Mouse (Mus musculus): ENCODE results near the gene Mog.

Mog gene

DNA sequence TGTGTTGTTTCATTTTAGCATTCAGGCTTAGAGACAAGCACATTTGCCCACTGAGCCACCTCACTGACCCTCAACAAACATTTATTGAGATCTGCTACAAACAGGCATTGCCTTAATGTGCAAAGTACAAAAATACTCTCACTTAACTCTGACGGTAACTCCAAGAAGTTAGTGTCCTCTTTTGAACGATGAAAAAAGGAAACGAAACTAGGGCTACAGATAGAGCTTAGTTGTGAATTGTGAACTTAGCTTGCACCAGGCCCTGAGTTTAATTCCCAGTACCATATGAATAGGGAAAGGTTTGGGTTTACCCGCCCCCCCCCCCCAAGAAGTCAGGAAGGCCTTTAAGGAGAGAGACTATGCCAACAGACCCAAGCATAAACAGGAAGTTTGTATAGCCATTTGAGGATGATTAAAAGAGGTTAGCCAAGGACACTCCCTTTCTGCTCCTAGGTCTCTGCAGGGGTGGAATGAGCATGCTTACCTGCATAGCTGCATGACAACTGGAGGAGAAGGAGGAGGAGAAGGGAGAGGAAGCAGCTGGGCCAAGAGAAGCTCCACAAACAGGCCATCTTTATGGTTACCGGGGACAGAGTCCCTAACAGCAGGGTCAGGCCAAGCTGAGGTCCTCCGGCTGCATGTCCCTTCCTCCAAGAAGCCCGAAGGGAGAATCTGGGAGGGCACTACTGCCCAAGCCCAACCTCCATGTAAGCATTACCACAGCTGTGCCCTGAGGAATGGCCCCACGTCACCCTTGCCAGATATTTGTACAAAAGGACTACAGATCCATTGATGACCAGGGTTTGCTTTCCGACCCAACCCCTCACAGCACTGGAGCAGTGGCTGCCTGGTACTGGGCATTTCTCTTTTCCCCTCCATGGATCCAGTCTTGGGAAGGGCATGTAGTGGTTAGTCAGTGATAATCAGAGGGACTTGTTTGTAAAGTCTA is at the start of gene Mog:
Mog (minus strand) TSS at position 771 of the 949 bp plus-strand sequence.
- no peak for DNase-seq

- DNase-seq: peak; percentile 20
These were observed 49.6 kb upstream of the Mog start for GRCm38 (mm10) chr17:37072730-37073276.

- DNase-seq: no peak
These were observed 49.0 kb upstream of the Mog start for GRCm38 (mm10) chr17:37072080-37072729.

DNA sequence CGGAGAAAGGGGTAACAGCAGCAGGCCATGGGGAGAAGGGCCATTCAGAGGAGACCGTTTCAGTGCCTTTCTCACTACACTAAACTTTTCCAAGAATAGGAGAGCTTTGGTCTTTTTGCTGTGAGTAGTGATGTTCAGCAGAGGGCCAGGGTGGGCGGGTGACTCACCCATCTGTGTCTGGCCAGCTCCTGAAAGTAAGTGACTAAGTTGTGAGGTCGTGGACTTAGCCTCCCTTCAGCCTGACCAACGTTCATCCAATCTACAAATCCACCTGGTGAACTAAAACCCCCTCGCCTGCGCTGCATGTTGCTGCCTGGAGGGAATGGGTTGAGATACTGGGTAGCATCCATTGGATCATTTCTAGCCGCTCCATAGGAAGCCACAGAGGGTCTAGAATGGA is 46.9 kb upstream of the Mog start:
- DNase-seq: peak; percentile 5

GRCm38 (mm10) chr17:37067861-37068260 is 44.7 kb upstream of the Mog start:
- DNase-seq: peak; percentile 4

DNA sequence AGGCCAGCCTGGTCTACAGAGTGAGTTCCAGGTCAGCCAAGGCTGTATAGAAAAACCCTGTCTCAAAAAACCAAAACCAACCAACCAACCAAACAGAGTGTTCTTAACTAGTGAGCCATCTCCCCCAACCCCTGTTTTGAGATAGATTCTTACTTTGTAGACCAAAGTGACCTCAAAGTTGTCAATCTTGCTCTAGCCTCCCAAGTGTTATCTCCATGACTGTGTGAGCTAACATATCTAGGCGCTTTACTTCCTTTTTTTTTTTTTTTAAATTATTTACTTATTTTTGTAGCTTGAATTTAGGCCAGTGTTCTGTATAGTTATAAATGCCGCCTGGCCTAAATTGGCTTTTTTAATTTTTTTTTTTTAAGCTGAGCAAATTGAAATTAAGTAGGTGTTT is 42.8 kb upstream of the Mog start:
- no peak for DNase-seq

DNA sequence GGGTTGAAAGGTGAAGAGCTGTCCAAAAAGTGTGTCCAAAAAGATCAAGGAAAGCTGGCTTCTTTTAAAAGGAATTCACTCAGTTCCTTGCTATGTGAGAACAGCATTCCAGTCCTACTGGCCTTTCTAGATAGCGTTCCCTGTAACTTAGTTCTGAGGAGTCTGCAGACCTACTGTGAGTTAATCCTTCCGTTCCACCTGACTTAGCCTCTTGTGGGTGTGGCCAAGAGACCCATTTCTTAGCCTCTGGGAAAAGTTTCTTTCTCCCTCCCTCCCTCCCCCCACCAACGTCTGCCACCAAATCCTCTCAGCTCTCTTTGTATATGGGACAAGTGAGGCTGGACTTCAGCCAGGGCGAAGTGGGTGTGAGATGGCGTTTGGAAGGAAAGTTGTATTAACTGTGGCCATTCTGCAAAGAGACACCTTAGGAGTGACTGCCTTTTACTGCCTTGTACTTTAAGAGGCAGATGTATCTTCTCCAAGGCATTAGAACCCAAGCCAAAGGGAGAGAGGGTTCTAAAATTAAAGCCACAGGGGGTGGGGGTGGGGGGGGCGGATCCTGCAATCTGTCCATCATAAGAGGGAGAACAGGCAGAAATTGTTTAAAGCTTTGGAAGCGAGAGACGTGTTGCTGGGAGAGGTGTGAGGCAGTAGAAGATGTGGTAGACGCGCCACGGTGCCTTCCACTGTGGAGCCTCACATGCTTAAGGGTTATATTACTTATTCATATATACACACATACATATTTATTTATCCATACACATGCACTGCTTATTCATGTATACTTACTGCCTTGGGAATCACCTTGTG is 40.7 kb upstream of the Mog start:
- DNase-seq: no peak

DNA sequence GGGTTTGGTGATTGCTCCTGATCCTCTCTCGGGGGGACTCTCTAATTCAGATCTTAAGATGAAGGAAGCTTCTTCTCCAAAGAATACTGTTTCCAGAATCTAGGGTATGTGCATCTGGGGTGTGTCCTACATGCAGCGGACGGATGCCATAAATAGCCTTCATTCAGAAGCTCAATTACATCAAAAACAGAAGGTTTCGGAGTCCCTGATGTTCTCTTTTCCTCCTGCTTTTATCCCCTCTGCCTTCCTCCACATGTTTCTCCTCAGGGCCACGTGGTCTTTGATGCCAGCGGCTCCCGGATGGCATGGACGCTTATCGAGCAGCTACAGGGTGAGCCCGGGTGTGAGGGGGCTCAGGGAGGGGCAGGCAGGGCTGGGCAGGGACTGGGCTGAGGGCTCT is 39.9 kb upstream of the Mog start:
- no peak for DNase-seq

- no peak for DNase-seq
These were observed 39.0 kb upstream of the Mog start for GRCm38 (mm10) chr17:37062101-37062641.

DNA sequence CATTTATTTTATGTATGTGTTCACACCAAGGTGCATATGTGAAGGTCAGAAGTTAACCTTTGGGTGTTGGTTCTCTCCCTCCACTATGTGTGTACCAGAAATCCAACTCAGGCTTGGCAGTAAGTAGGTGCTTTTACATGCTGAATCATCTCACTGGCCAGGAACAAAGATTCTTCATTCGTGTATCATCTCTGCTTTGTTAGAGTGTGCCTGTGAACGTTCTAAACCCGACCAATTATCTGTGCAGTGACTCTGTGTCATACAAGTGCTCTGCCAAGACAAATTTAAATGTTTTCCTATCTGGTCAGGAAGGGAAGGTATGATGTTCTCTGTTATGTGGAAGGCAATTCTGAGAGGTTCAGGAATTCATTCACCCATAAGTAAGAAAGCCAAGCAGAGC is 38.2 kb upstream of the Mog start:
- DNase-seq: no peak

DNA sequence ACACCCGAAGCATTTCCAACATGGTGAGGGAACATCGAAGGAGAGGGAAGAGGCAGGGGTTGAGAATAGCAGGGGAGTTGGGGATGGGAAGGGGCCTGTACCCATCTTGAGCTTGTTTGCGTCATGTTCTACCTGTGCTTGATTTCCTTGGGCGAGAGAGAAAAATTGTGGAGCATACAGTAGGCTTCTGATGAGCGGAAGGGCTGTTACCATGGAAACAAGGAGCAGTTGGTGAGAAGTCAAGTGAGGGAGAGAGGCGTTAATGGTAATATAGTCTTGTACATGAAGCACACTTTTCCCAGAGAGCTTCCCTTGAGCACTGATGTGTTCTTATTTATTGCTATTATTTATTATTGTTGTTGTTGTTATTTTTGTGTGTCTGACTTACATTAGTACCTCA is 33.8 kb upstream of the Mog start:
- no peak for DNase-seq

DNA sequence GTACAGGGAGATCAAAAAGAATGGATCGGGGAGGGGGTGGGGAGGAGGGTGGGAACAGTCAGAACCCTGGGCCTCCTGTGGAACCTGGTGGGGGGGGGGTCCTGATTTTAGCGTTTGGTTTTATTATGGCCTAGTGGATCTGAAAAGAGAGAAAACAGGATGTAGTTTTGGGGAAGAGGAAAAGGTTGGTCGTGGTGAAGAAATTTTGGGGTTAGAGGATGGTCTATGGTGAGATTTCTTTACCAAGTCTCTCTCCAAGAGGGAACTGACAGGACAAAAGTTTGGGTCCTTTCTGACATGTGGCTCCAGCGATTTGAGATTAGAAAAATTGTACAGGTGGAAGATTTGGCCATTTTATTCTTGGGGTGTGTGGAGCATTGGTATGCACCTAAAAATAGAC is 28.5 kb upstream of the Mog start:
- DNase-seq: no peak

DNA sequence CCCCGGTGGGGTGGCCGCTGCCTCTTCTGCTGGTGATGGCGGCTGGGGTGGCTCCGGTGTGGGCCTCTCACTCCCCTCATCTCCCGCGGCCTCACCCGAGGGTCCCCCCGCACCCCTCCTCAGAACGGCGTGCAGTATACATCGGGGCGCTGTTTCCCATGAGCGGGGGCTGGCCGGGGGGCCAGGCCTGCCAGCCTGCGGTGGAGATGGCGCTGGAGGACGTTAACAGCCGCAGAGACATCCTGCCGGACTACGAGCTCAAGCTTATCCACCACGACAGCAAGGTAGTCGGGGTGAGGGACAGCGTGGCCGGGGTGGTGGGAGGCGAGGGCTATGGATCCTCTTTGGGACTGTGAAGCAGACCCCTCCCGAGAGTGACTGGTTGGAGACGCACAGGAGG is 27.7 kb upstream of the Mog start:
- DNase-seq: no peak

DNA sequence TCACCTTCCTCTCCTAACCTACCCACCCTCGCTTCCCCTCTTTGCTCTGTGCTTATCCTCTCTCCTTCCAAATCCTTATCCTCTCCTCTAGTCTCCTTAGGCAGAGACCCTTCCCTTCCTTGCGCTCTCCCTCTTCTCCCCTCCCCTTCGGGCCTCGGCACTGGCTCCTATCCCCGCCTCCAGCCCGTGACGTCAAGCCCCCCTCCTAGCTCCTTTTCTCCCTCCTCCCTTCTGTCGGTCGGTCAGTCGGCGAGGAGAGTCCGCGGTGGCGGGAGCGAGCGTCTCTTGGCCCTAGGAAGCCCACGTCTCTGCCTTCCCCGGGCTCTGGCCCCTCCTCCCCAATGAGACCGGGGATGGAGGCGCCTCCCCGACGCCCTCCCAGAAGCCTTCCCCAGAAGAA is 27.2 kb upstream of the Mog start:
- peak; percentile 94 for DNase-seq

DNA sequence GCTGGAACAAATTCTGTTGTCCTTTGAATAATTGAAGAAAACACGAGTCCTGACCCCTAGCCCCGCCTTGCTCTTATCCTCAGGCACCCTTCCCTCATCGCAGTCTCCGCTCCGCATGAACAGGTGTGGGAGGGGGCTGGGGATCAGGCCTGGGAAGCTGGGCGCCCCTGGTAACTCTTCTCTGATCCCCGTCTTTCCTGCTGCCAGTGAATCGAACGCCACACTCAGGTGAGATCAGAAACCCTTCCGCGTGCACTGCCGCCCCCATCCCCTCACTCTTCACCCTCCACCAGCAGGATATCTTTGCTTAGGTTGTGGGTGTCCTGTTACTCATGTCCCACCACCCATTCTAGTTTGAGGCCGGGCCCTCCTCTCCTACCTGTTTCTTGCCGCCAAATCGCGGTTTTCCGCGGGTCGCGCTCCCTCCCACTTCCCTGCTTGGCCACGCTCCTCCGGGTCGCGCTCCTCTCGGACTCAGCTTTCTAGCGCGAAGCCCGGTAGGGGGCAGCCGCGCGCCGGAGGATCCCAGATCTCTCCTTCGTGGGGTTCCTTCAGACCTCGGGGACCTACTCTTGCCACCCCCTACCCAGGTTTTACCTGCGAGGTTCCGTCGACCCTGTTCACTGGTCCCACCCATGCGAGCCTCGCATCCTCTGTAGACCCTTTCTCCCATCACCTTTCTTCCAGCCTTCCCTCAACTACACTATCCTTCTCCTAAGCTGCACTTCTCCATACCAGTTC is 26.5 kb upstream of the Mog start:
- DNase-seq: peak; percentile 84

- no peak for DNase-seq
These were observed 25.2 kb upstream of the Mog start for GRCm38 (mm10) chr17:37048383-37048782.

DNA sequence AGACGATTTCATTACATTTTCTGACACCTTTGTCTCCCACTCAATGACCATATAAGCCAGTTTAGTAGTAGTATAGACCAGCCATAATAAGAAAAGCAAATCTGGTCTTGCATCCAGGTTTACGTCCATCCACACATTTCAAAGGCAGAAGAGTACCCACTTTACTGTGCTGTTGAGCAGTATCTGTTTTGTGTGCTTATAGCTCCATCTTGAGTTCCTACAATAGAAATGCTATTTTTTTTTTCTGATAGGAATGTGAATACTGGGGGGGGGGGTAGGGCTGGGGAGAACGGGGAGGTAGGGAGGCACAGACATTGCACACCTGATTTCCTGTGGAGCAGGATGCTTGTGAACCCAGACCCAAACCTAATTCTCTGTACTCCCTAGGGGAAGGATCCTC is 24.8 kb upstream of the Mog start:
- DNase-seq: no peak

GRCm38 (mm10) chr17:37047332-37047976 is 24.3 kb upstream of the Mog start:
- DNase-seq: no peak

DNA sequence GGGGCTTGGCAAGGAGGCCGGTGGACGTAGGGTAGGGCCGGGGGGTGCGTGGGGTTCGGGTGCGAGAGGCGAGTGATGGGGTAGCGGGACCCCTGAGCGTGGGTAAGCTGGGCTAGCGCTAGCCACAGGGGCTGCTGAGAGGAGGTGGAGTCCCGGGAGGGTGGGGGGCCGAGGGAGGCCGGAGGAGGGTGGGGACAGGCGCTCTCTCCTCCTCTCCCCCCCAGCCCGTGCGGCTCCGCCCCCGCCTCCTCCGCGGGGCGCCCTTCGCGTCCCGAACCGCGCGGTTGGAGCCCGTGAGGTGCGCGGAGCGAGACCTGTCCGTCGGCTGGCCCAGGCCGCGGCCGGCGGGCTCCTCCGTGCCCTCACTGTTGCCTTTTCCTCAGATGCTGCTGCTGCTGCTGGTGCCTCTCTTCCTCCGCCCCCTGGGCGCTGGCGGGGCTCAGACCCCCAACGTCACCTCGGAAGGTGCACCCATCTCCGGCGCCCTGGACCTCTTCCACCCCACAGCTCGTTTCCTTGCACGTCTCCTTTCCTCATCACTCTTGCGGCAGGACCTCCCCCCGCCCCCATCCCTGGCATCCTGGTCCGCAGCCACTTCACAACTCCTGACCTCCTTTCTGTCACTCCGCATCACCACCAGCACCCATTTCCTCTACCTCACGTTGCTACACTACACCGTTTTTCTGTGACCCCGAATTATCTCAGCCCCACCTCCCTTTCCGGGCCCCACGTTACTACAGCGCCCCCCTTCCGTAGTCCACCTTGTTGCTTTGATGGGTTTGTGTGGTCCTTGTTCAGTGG is 23.3 kb upstream of the Mog start:
- DNase-seq: peak; percentile 66

DNA sequence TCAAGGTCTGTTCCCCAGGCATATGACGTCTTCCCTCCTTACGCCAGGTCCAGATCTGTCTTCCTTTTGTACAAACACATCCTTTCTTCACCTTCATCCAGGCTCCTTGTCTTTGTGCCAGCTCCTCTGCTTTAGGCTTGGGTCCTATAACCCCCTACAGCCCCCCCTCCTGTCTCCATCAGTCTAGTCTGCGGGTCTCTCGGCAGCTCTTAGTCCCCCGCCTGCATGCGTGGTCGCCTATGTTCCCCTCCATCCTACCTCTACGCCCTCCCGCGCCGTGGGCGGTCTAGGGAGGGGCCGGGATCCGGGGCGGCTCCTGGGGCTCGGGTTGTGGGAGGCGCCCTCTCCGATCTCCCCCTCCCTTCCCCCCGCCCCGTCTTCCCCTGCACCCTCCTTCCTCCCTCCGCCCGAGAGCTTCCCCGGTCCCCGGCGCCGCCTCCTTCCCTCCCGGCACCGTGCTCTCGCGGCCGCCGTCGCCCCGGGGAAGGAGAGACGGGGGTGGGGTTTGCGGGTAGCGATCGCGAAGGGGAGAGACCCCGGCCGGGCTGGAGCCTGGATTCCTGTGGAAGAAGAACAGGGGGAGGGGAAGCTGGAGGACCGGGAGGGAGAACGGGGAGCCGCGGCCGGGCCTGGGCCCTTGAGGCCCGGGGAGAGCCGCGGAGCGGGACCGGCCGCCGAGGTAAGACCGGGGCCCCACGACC is 22.6 kb upstream of the Mog start, which contains the start of gene Gabbr1:
Gabbr1 (plus strand) TSS at position 356 of the 701 bp plus-strand sequence.
- DNase-seq: peak; percentile 86

Measured in right cerebral cortex, postnatal 25 days (tissue).